Mouse (Mus musculus) gastrocnemius, postnatal 10 days (tissue): ENCODE results near the gene Slc7a8. TPM values are rescaled to one million over a fixed set of nuclear protein-coding genes. Genes with fewer than 3 reads are reported as not detected.

Experiments
- DNase-seq: peaks from one replicate; pipeline ENCODE4 v3.0.0; 2021; ENCODE audit warnings: mixed read lengths
- long read RNA-seq, 2 experiments: library from polyadenylated mRNA; stranded (forward); transcript quantifications; one replicate each; pipeline ENCODE4 v2.0.0; 2021
- total RNA-seq, 2 experiments: library from RNA; stranded (reverse); gene quantifications; 2 replicates each; pipeline ENCODE4 v1.2.3; 2021

Gene Slc7a8
- total RNA-seq, result 1 to 10 TPM; 5.7 to 7.5 TPM
- long read RNA-seq, experiment 1, full-length matches to known transcripts, result 6 of 10 reads
- long read RNA-seq, experiment 1, partial matches to known transcripts, result 1 of 10 reads
- long read RNA-seq, experiment 1, other reads (novel, unspliced or antisense), result 3 of 10 reads
- long read RNA-seq, experiment 2, full-length matches to known transcripts, result 3 of 6 reads
- long read RNA-seq, experiment 2, partial matches to known transcripts, result 0 of 6 reads
- long read RNA-seq, experiment 2, other reads (novel, unspliced or antisense), result 3 of 6 reads

GRCm38 (mm10) chr14:54781610-54782365 lies at the start of gene Slc7a8:
Slc7a8 (minus strand) TSS chr14:54781946.
- peak; percentile 46 for DNase-seq

- no peak for DNase-seq
These were observed 42.0 kb upstream of the Slc7a8 start for GRCm38 (mm10) chr14:54823716-54824115.

DNA sequence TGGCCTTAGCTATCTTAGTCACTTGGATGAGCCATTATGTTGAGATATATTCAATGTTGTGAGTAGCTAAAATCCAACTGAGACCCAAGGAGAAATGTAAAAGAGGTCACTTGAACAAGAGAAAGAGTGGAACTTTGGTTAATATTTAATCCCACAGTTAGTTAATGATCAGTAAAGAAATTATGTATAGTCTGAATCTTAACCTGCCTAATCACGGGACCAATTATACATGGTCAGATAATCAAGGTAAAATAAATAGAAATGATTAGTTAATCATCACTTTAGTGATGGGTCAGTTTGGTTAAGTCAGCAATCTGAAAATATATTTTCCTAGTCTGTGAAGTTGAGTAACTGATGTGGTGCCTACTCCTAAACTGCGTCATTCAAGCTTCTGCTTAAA lies 40.6 kb upstream of the Slc7a8 start:
- DNase-seq, result no peak

- peak; percentile 5 for DNase-seq
These were observed 36.0 kb upstream of the Slc7a8 start for GRCm38 (mm10) chr14:54817791-54818190.

DNA sequence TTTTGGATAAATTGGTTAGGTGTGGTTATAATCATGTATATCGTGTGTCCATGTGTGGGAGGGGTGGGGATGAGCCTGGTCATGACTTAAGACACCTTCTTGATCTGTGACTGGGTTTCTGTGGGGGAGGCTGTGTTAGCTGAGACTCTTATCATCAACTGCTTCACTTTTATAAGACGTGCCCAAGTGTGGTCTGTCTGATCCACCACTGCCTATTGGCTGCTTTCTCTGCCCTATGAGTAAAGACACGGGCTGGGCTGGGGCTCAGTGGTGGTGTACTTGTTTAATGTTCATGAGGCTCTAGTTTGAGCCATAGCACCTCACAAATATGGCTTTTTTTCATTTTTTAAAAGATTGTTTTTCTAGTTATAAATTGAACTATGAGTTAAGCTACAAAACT lies 34.0 kb upstream of the Slc7a8 start:
- DNase-seq, result no peak

DNA sequence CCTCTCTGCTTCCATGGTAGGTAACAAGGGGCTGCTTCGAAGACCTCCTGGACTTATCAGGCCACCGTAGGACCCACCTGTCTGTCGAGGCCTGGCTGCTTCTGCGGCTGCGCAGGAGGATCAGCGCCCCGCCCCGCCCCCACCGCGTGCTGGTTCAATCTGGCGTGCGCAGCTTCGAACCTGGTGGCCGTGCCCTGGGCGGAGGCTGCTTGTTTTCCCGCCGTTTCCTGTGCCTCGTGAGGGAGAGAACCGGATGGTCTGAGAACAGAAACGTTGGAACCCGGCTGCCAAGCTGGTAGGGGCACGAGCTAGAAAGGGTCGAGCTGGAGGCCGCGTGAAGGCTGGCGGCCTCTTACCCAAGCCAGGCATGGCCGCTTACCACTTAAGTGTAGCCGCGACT lies 32.2 kb upstream of the Slc7a8 start, which contains the start of gene Rnf212b:
Gene Rnf212b (plus strand): TSS at position 151 of the 400 bp plus-strand sequence.
- no peak for DNase-seq

GRCm38 (mm10) chr14:54809668-54810033 lies 27.9 kb upstream of the Slc7a8 start:
- DNase-seq, result no peak

DNA sequence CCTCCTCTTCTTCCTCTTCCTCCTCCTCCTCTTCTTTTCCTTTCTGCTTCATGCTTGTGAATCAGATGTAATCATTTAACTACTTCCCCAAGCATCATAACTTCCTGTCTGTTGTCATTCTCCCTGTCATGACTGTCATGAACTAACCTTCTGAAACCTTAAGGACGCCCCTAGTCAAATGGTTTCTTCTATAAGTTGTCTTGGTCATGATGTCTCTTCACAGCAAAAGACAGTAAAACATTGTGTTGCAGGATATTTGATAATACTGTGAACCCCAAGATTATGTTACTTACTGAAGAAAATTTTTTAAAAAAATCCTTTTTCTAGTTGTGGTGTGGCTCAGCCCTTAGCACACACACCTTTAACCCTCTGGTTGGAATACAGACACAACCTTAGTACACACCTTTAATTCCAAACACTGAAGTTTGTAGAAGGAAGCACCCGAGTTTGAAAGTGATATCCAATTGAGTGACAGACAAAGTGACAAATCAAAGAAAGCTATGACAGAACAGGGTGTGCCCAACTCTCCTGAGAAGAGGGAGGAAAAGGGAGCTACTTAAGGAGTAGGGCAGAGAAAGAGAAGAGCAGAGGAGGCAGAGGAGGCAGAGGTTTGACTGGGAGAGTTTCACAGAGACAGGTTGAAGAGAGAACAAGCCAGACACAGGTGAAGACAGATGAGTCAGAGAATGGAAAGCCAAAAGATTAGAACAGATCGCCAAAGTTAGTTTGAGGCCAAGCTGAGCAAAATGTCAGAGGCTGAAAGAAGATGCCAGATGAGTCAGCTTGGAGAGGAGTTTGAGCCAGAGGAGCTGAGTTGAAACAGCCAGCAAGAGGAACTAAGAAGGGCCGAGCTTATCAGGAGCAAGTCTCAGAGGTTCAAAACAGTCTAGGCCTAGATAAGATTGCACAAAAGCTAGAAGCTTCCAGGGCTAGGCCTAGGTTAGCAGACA lies 27.2 kb upstream of the Slc7a8 start:
- no peak for DNase-seq

- no peak for DNase-seq
These were observed 24.4 kb upstream of the Slc7a8 start for GRCm38 (mm10) chr14:54806124-54806523.

GRCm38 (mm10) chr14:54802428-54802827 lies 20.7 kb upstream of the Slc7a8 start:
- no peak for DNase-seq

DNA sequence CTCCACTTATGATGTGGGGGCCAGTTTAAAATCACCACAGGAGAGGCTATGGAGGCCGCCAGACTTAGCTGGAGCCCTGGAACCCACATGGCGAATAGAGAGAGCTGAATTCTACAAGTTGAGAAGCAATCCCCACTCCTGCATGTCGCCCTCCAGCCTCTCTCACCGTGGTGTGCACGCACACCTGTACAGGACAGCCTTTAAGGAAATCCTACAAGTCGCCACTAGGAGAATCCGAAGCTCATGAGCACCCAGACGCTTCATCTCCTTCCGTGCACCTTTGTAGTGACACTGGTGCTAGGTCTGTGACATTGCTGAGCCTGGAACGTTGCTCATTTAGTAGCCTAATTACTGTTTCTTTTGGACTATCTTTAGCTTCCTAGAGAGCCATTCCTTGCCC lies 17.9 kb upstream of the Slc7a8 start:
- DNase-seq, result no peak

GRCm38 (mm10) chr14:54796760-54797159 lies 15.0 kb upstream of the Slc7a8 start:
- DNase-seq, result no peak

DNA sequence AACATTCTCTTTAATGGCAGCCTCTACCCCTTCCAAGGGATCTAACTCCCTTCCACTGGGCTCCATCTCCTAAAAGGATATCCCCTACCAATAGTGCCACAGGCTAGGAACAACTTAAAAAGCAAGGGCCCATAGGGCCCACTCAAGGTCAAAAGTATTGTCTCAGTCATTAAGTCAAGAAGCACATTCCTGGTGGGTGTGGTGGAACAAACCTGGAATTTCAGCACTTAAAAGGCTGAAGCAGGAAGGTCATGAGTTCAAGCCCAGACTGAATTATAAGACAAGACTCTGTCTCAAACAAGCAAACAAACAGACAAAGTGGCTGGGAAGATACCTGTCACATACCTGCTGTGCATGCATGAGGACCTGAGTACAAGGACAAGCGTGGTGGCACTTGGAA lies 14.2 kb upstream of the Slc7a8 start:
- no peak for DNase-seq

DNA sequence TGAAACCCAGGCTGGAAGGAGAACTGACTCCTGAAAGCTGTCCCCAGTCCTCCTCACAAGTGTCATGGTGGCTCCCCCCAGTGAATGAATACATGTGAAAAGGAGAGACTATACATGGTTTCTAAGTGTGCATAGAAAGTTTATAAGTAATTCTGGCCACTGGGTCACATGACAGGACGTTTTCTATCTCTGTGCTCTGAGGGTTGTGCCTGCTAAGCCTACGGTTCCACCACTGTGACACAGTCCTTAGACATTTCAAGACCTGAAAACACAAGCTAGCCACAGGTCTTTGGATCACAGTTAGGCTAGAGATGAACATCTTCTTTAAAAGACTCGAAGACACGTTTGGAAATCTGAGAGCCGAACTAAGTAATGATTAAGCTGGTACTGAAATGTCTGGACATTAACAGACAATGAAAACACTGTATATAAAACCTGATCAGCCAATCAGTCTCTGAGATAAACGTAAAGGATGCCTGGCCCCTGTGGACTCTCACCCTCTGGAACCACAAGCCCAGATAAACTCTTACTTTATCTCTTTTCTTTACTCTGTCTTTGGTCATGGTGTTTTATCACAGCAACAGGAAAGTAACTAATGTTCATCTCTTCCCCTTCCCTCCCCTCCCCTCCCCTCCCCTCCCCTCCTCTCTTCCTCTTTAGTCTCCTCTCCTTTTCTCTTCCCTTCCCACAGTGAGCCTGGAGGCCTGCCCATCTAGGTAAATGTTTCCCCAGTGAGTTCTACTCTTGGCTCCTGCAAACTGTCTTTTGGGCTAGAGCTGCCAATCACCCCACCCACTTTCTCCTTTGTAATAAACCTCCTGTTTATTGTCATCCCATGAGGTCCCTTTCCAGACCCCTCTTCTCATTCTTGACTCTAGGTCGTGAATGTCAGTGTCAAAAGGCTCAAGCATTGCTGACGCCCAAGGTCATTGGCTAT lies 12.4 kb upstream of the Slc7a8 start:
- no peak for DNase-seq

DNA sequence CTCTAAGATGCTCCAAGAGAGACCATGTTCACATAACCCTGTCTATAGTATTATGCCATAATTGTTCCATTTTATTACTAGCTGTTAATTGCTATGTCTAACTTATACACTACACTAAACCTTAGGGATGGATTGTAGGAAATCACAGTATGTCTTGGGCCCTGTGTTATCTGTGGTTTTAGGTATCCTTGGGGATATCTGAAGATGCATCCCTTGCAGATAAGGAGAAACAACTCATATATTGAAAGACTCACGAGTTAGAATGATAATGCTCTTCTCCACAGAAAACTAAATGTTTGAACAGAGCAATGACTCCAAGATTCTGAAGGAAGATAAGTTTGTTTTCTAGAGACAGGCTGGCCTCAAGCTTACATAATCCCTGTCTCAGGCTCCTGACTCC lies 11.6 kb upstream of the Slc7a8 start:
- DNase-seq, result no peak

DNA sequence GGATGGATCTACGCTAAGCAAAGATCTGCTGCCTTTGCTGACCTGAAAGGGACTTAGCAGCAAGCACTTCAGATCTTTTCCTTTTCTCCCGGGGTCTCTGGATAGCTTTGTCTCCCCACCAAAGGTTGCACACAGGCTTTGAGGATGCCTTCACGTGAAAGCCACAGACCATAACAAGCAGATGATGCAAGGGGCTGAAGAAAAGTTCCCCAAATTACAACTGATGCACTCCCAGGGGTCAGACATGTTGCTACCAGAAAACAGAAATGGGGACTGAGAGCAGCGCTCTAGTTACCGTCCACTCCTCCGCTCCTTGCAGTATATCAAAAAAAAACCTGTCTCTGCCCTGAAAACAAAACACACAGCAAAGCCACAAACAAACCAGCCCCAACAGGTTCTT lies 10.4 kb upstream of the Slc7a8 start:
- DNase-seq, result no peak

GRCm38 (mm10) chr14:54788231-54788630 lies 6.5 kb upstream of the Slc7a8 start:
- DNase-seq, result no peak

GRCm38 (mm10) chr14:54787226-54787625 lies 5.5 kb upstream of the Slc7a8 start:
- no peak for DNase-seq

DNA sequence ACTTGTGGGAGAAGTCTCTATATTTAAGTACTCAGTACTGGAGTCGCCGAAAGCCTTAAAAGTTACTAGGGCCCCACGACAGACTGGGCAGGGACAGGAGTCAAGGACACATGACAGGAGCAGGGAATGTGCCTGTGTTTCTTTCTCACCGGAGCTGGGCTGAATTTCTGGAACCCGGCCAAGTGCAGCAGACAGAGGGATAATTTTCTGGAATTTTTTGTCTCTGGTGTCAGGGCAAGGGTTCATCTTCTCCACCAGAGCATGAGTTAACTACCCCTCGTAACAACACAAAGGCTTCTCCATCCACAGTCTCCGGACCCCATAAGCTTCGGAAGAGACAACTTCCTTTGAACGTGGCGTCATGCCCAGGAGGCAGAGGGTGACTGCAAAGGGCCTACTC lies 4.7 kb upstream of the Slc7a8 start:
- peak; percentile 34 for DNase-seq

GRCm38 (mm10) chr14:54785898-54786297 lies 4.2 kb upstream of the Slc7a8 start:
- peak; percentile 75 for DNase-seq

- DNase-seq, result no peak
These were observed 1.2 kb upstream of the Slc7a8 start for GRCm38 (mm10) chr14:54782971-54783370.
